In the genomic region with DNA sequence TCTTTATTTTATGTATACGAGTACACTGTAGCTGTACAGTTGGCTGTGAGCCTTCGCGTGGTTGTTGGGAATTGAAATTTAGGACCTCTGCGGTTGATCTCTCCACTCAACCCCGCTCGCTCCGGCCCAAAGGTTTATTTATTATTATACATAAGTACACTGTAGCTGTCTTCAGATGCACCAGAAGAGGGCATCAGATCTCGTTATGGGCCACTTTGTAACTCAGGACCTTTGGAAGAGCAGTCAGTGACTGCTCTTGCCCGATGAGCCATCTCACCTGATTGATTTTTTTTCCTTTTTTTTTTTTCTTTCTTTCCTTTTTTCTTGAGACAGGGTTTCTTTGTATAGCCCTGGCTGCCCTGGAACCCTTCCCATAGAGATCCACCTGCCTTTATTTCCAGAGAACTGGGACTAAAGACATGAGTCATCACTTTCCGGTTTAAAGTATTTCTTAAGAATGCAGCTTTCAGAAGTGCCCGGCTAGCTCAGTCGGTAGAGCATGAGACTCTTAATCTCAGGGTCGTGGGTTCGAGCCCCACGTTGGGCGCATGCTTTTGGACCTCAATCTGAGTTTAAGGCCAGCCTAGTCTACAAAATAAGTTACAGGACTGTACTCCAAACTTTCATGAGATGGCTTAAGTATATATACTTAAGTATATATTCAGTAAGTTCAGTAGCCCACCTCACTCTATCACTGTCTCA, we compare ENCODE assay signal across 7 mouse cellular contexts. TPM values are rescaled to one million over a fixed set of nuclear protein-coding genes. Genes with fewer than 3 reads are reported as not detected.
DNase-seq lines count a peak whose midpoint lies in the region; ATAC-seq and TF ChIP-seq lines count a peak whose summit lies in the region.

No protein-coding gene starts in this region.

- no peaks in the 10 kb centered on the region for H3K79me2 ChIP-seq in myocyte (ENCODE audit: control insufficient read depth, insufficient read depth)

- no peaks in the 10 kb centered on the region for H3K4me1 ChIP-seq in neural tube, embryonic 15.5 days
- 0 out of 2 replicates have a peak, but pooled peaks cover 2% of the 10 kb centered on the region for H3K4me1 ChIP-seq in embryonic fibroblast, embryonic 13.5 days (ENCODE audit: control insufficient read depth, insufficient read depth, low read length)
- H3K4me1 ChIP-seq in kidney, embryonic 16.5 days (ENCODE audit: insufficient read depth, low read length): peaks cover 3% of the 10 kb centered on the region; the same call in 1 of the 2 replicates

- no peak for TF ChIP-seq CTCF in embryonic fibroblast, embryonic 13.5 days (IDR thresholded peaks at IDR 0.05; ENCODE audit: borderline replicate concordance, insufficient read depth, low read length)

- 9% methylated on average over 16 of the region's 16 CpGs for WGBS in neural tube, embryonic 15.5 days
- 6% methylated on average over 16 of the region's 16 CpGs for WGBS in kidney, embryonic 16.5 days

- H3K27me3 ChIP-seq in neural tube, embryonic 15.5 days (replicated peaks): peaks cover 13% of the 10 kb centered on the region
- H3K27me3 ChIP-seq in kidney, embryonic 16.5 days (ENCODE audit: insufficient read depth, low read length): peaks cover 36% of the 10 kb centered on the region
- H3K27me3 ChIP-seq in myocyte (ENCODE audit: control insufficient read depth, insufficient read depth, insufficient read length): no peaks in the 10 kb centered on the region

- H3ac ChIP-seq in myocyte (ENCODE audit: control insufficient read depth, insufficient read length): no peak overlapping the region

- ATAC-seq in neural tube, embryonic 15.5 days (ENCODE audit: low FRiP score): no peak
- peak; percentile 71; the same call in 1 of the 2 replicates for ATAC-seq in kidney, embryonic 16.5 days (ENCODE audit: low FRiP score, low TSS enrichment)

- H3K9me3 ChIP-seq in neural tube, embryonic 15.5 days (replicated peaks): no peaks in the 10 kb centered on the region
- H3K9me3 ChIP-seq in kidney, embryonic 16.5 days (ENCODE audit: low read length): no peaks in the 10 kb centered on the region

- no peak overlapping the region for H3K4me2 ChIP-seq in neural tube, embryonic 15.5 days
- peak overlapping the region; percentile 43 for H3K4me2 ChIP-seq in kidney, embryonic 16.5 days (replicated peaks; ENCODE audit: low read depth, low read length)
- peak overlapping the region; percentile 63 for H3K4me2 ChIP-seq in myocyte (ENCODE audit: low read depth)

- no peak overlapping the region for H3K4me3 ChIP-seq in neural tube, embryonic 15.5 days (replicated peaks)
- peak overlapping the region; percentile 60 for H3K4me3 ChIP-seq in embryonic fibroblast, embryonic 13.5 days (ENCODE audit: insufficient read depth, low read length)
- peak overlapping the region; percentile 28 for H3K4me3 ChIP-seq in kidney, embryonic 16.5 days (ENCODE audit: low read length)
- H3K4me3 ChIP-seq in myocyte: peak overlapping the region; percentile 12

- H3K27ac ChIP-seq in neural tube, embryonic 15.5 days (replicated peaks): no peak overlapping the region
- H3K27ac ChIP-seq in embryonic fibroblast, embryonic 13.5 days (ENCODE audit: insufficient read depth, low read length): no peak overlapping the region
- H3K27ac ChIP-seq in kidney, embryonic 16.5 days (ENCODE audit: low read length): no peak overlapping the region

- TF ChIP-seq POLR2A in embryonic fibroblast, embryonic 13.5 days (IDR thresholded peaks at IDR 0.05; ENCODE audit: low read depth, low read length): no peak
- TF ChIP-seq POLR2A in myocyte (IDR thresholded peaks at IDR 0.05; ENCODE audit: insufficient read length, low read depth): no peak

- H3K36me3 ChIP-seq in neural tube, embryonic 15.5 days: no peaks in the 10 kb centered on the region
- H3K36me3 ChIP-seq in kidney, embryonic 16.5 days (ENCODE audit: insufficient read depth, low read length): no peaks in the 10 kb centered on the region
- H3K36me3 ChIP-seq in myocyte (ENCODE audit: control insufficient read depth, insufficient read depth): no peaks in the 10 kb centered on the region

- peak; percentile 65 for DNase-seq in neural tube, embryonic 10.5 days (ENCODE audit: extremely low spot score, low spot score)
- peak; percentile 32 for DNase-seq in adrenal gland, adult 8-10 months
- no peak for DNase-seq in adipocyte (ENCODE audit: low spot score)

- H3K9ac ChIP-seq in neural tube, embryonic 15.5 days (replicated peaks): no peak overlapping the region
- H3K9ac ChIP-seq in kidney, embryonic 16.5 days (replicated peaks; ENCODE audit: low read length): no peak overlapping the region

TF ChIP-seq in myocyte, 11 proteins besides CTCF, POLR2A, EP300 and RAD21:
- no peak for TF ChIP-seq USF1 (IDR thresholded peaks at IDR 0.05; ENCODE audit: low read depth)
- no peak for TF ChIP-seq MYOG (IDR thresholded peaks at IDR 0.05; ENCODE audit: control insufficient read depth in 1 of 3, insufficient read depth in 1 of 3, insufficient read length in 2 of 3, low read depth in 2 of 3)
- no peak for TF ChIP-seq MAX (IDR thresholded peaks at IDR 0.05; ENCODE audit: low read depth)
- TF ChIP-seq TCF3 (IDR thresholded peaks at IDR 0.05; ENCODE audit: insufficient read length, low read depth): no peak
- no peak for TF ChIP-seq POLR2AphosphoS2 (IDR thresholded peaks at IDR 0.05; ENCODE audit: insufficient read length, low read depth)
- TF ChIP-seq MYOD1 (IDR thresholded peaks at IDR 0.05; ENCODE audit: control insufficient read depth in 1 of 3, insufficient read length in 2 of 3, low read depth in 2 of 3): no peak
- TF ChIP-seq SRF (IDR thresholded peaks at IDR 0.05; ENCODE audit: control insufficient read depth, insufficient read length, low read depth): no peak
- no peak for TF ChIP-seq REST (IDR thresholded peaks at IDR 0.05; ENCODE audit: insufficient read depth, insufficient read length)
- no peak for TF ChIP-seq E2F4 (IDR thresholded peaks at IDR 0.05; ENCODE audit: insufficient read depth)
- TF ChIP-seq CEBPB (IDR thresholded peaks at IDR 0.05; ENCODE audit: insufficient read depth, poor library complexity, severe bottlenecking): no peak
- no peak for TF ChIP-seq TCF12 (IDR thresholded peaks at IDR 0.05; ENCODE audit: insufficient read depth, poor library complexity, severe bottlenecking)

RNA-seq across cellular contexts. Expression of gene BC107364, which starts 24.2 kb away (rescaled TPM):
- polyA plus RNA-seq in neural tube, embryonic 15.5 days (2015; fragmentation: Nextera tagmentation; extraction: Ambion mirVana): not detected in 2 replicates
- not detected for total RNA-seq in adrenal gland, adult 8-10 months (2022)
- polyA plus RNA-seq in embryonic fibroblast, embryonic 13.5 days (2011; ENCODE audit: insufficient read length, low read depth, missing spikeins): not detected in 2 replicates
- polyA plus RNA-seq in kidney, embryonic 16.5 days (2015; fragmentation: Nextera tagmentation; extraction: Ambion mirVana): 0.25 TPM in 1 of 2 replicates, not detected in the other
- not detected for polyA plus RNA-seq in myocyte (2012; fragmentation: generic; extraction: Trizol)
